Mouse (Mus musculus) spleen, postnatal 10 days (tissue): ENCODE data around the gene Gm20918.
"Not testable (repeated sequence)": the region's sequence is repeated elsewhere in the genome, so short reads cannot be mapped to it uniquely, and the experiment has no call there.

Experiments
- DNase-seq, 2 experiments: peaks; one replicate each; pipeline ENCODE4 v3.0.0; 2021 to 2022; ENCODE audit warnings: low spot score in 2 of 2

Gene Gm20918

GRCm38 (mm10) chrY:5043637-5044036 is at the start of gene Gm20918:
TSS of gene Gm20918 (plus strand) at chrY:5043937.
- not testable (repeated sequence) for DNase-seq
